Mouse (Mus musculus): Measurements from ENCODE around the gene Zfp719. TPM values are rescaled to one million over a fixed set of nuclear protein-coding genes. Genes with fewer than 3 reads are reported as not detected.

The Zfp719 gene
- polyA plus RNA-seq, 1 experiment, result 2.5 TPM

GRCm38 (mm10) chr7:43633940-43634339 is 54.5 kb downstream of the Zfp719 start:
- 72% methylated on average over 4 of the region's 4 CpGs for WGBS
- TF ChIP-seq CTCF (IDR thresholded peaks at IDR 0.05; ENCODE audit: insufficient read depth, low read length) (no peak), POLR2A (IDR thresholded peaks at IDR 0.05; ENCODE audit: borderline replicate concordance, extremely low read depth, low read depth, low read length) (no peak)
- no peak for DNase-seq
- Histone ChIP-seq H3K4me1 (ENCODE audit: control insufficient read depth, insufficient read depth, low read length) (no peaks in the 10 kb centered on the region; the same call in 1 of the 2 replicates), H3K4me3 (replicated peaks; ENCODE audit: extremely low read depth, low read depth, low read length) (no peak overlapping the region)

GRCm38 (mm10) chr7:43634500-43634899 is 55.1 kb downstream of the Zfp719 start, which contains the start of gene Ceacam18:
Gene Ceacam18 (plus strand): TSS chr7:43634707.
- 43% methylated on average over 6 of the region's 6 CpGs for WGBS
- DNase-seq, result no peak
- no peak within 1 kb of the TSS for H3K4me3 ChIP-seq (replicated peaks; ENCODE audit: extremely low read depth, low read depth, low read length)
- no peak for TF ChIP-seq POLR2A (IDR thresholded peaks at IDR 0.05; ENCODE audit: borderline replicate concordance, extremely low read depth, low read depth, low read length)
- no peak for TF ChIP-seq CTCF (IDR thresholded peaks at IDR 0.05; ENCODE audit: insufficient read depth, low read length)
- H3K4me1 ChIP-seq (ENCODE audit: control insufficient read depth, insufficient read depth, low read length), result no peaks in the 10 kb centered on the region; the same call in 1 of the 2 replicates

- DNase-seq, result no peak
- H3K4me1 ChIP-seq (ENCODE audit: control insufficient read depth, insufficient read depth, low read length), result no peaks in the 10 kb centered on the region; the same call in 1 of the 2 replicates
- H3K4me3 ChIP-seq (replicated peaks; ENCODE audit: extremely low read depth, low read depth, low read length), result no peak overlapping the region
- WGBS, result 44% methylated on average over 2 of the region's 2 CpGs
- TF ChIP-seq POLR2A (IDR thresholded peaks at IDR 0.05; ENCODE audit: borderline replicate concordance, extremely low read depth, low read depth, low read length) (no peak), CTCF (IDR thresholded peaks at IDR 0.05; ENCODE audit: insufficient read depth, low read length) (no peak)
Observed at GRCm38 (mm10) chr7:43636194-43636593, 56.8 kb downstream of the Zfp719 start.

- WGBS, result 66% methylated on average over 1 of the region's 1 CpGs
- H3K4me1 ChIP-seq (ENCODE audit: control insufficient read depth, insufficient read depth, low read length), result no peaks in the 10 kb centered on the region; the same call in 1 of the 2 replicates
- no peak for DNase-seq
- no peak for TF ChIP-seq POLR2A (IDR thresholded peaks at IDR 0.05; ENCODE audit: borderline replicate concordance, extremely low read depth, low read depth, low read length)
- no peak for TF ChIP-seq CTCF (IDR thresholded peaks at IDR 0.05; ENCODE audit: insufficient read depth, low read length)
- H3K4me3 ChIP-seq (replicated peaks; ENCODE audit: extremely low read depth, low read depth, low read length), result no peak overlapping the region
Observed at GRCm38 (mm10) chr7:43637118-43637517, 57.7 kb downstream of the Zfp719 start.

GRCm38 (mm10) chr7:43642587-43642986 is 63.2 kb downstream of the Zfp719 start:
- TF ChIP-seq POLR2A (IDR thresholded peaks at IDR 0.05; ENCODE audit: borderline replicate concordance, extremely low read depth, low read depth, low read length), result no peak
- TF ChIP-seq CTCF (IDR thresholded peaks at IDR 0.05; ENCODE audit: insufficient read depth, low read length), result no peak
- H3K4me1 ChIP-seq (ENCODE audit: control insufficient read depth, insufficient read depth, low read length), result no peaks in the 10 kb centered on the region
- no peak overlapping the region for H3K4me3 ChIP-seq (replicated peaks; ENCODE audit: extremely low read depth, low read depth, low read length)
- WGBS, result 43% methylated on average over 5 of the region's 5 CpGs
- DNase-seq, result no peak

Other genes with a start within 250 kb of the Zfp719 start
- gene Siglecf, start 228.3 kb upstream of the Zfp719 start, polyA plus RNA-seq (2012; rRNA removed), result 14.7 and 19.2 TPM in 2 replicates
- 17.5 and 18.9 TPM in 2 replicates for gene Siglecg, start 171.4 kb upstream of the Zfp719 start, polyA plus RNA-seq (2012; rRNA removed)
- gene Lim2, start 151.9 kb upstream of the Zfp719 start, polyA plus RNA-seq (2012; rRNA removed), result 0.05 TPM in 1 of 2 replicates, not detected in the other
- gene Nkg7, start 142.5 kb upstream of the Zfp719 start, polyA plus RNA-seq (2012; rRNA removed), result 17.3 and 19.7 TPM in 2 replicates
- gene Cldnd2, start 138.8 kb upstream of the Zfp719 start, polyA plus RNA-seq (2012; rRNA removed), result not detected in 2 replicates
- 71.4 and 105 TPM in 2 replicates for gene Etfb, start 135.5 kb upstream of the Zfp719 start, polyA plus RNA-seq (2012; rRNA removed)
- gene Gm45233, start 135.5 kb upstream of the Zfp719 start, polyA plus RNA-seq (2012; rRNA removed), result 1.2 and 1.5 TPM in 2 replicates
- gene Vsig10l, start 116.5 kb upstream of the Zfp719 start, polyA plus RNA-seq (2012; rRNA removed), result 6.6 and 14.2 TPM in 2 replicates
- gene Iglon5, start 89.5 kb upstream of the Zfp719 start, polyA plus RNA-seq (2012; rRNA removed), result 0.85 and 1.0 TPM in 2 replicates
- gene 4931406B18Rik, start 73.7 kb upstream of the Zfp719 start, polyA plus RNA-seq (2012; rRNA removed), result not detected in 2 replicates
- 11.6 and 15.3 TPM in 2 replicates for gene Cd33, start 35.2 kb upstream of the Zfp719 start, polyA plus RNA-seq (2012; rRNA removed)
- 1.6 and 1.8 TPM in 2 replicates for gene Zfp658, start 17.4 kb upstream of the Zfp719 start, polyA plus RNA-seq (2012; rRNA removed)
- 0.09 TPM in 1 of 2 replicates, not detected in the other for gene Zfp819, start 27.6 kb downstream of the Zfp719 start, polyA plus RNA-seq (2012; rRNA removed)
- gene Ceacam18, start 55.1 kb downstream of the Zfp719 start, polyA plus RNA-seq (2012; rRNA removed), result not detected in 2 replicates
- 4.8 and 7.0 TPM in 2 replicates for gene Siglece, start 80.6 kb downstream of the Zfp719 start, polyA plus RNA-seq (2012; rRNA removed)
- 9.8 and 11.5 TPM in 2 replicates for gene Ctu1, start 92.4 kb downstream of the Zfp719 start, polyA plus RNA-seq (2012; rRNA removed)
- 2.2 and 56.2 TPM in 2 replicates for gene Klk14, start 110.8 kb downstream of the Zfp719 start, polyA plus RNA-seq (2012; rRNA removed)
- gene Klk13, start 133.0 kb downstream of the Zfp719 start, polyA plus RNA-seq (2012; rRNA removed), result 8.4 and 35.6 TPM in 2 replicates
- gene Klk12, start 189.3 kb downstream of the Zfp719 start, polyA plus RNA-seq (2012; rRNA removed), result 5.8 TPM in 1 of 2 replicates, not detected in the other
- gene Klk11, start 195.0 kb downstream of the Zfp719 start, polyA plus RNA-seq (2012; rRNA removed), result 3.2 and 26.4 TPM in 2 replicates
- 1.7 and 117 TPM in 2 replicates for gene Klk10, start 201.4 kb downstream of the Zfp719 start, polyA plus RNA-seq (2012; rRNA removed)
- gene Klk9, start 212.3 kb downstream of the Zfp719 start, polyA plus RNA-seq (2012; rRNA removed), result 11.6 TPM in 1 of 2 replicates, not detected in the other
- gene Klk8, start 218.0 kb downstream of the Zfp719 start, polyA plus RNA-seq (2012; rRNA removed), result 14.5 and 23.8 TPM in 2 replicates
- gene Klk7, start 231.7 kb downstream of the Zfp719 start, polyA plus RNA-seq (2012; rRNA removed), result 4.6 TPM in 1 of 2 replicates, not detected in the other
- gene Klk6, start 244.9 kb downstream of the Zfp719 start, polyA plus RNA-seq (2012; rRNA removed), result 0.13 TPM in 1 of 2 replicates, not detected in the other

Measured in lung, adult 2 months (tissue).